Mouse (Mus musculus): ENCODE measurements around the gene Umodl1.

Gene Umodl1

DNA sequence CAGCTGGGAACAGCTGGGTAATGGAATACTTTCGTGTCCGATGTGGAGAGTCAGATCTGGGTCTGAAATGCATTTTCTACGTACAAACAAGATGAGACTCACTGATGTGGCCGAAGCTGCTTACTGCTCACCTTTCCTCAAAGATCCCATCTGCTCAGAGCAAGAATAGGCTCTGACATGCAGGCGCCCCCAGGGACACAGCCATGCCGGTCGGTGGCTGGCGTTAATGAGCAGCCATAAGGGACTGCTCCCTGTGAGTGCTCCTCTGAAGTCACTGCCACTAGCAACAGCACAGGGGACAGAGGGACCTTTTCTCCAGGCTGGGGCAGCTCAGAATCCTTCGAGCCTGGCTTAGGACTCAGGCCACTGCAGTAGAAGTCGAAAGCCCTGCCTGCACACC, at the start of gene Umodl1:
Gene Umodl1, plus strand, starts transcription at position 301 of the 400 bp plus-strand sequence.
- no peak for DNase-seq (ENCODE audit: low spot score)

GRCm38 (mm10) chr17:30907577-30907976, 46.9 kb upstream of the Umodl1 start:
- no peak for DNase-seq (ENCODE audit: low spot score)

DNA sequence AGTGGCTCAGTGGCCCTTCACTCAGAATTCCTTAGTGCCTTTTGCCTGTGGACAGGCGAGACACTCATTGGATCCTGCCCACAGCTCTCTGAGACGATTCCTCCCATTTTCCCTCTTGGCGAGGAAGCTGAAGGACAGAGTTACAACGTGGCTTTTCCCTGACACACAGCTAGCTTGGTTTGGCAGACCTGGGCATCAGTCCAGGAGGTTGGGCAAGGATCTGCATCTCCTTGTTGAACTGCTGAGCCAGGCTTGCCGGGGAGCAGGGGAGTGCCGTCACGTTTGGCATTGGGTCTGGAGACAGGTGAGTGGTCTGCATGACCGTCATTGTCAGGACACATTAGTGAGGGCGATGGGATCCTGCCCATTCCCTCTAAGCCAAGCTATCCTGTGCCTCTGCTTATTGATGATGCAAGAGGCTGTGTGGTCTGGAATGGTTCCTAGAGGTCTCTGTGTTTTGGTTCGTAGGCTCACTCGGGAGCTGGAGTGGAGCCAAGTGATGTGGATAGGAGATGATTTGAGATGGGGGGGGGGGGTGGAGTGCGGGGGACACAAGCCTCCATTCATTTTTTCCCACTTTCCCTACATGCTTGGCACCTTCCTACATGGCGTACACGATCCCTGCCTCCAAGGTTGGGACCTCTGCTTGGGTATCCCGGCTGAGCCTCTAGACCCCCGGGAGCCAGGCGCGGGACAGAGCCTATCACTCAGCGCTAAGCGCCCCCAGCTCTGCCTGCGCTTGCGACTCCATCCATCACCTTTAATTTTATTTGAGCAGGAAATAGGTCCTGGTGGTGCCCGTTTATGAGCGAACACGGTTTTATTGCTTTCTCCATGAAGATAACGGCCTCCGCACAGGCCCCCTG, 43.3 kb upstream of the Umodl1 start:
- DNase-seq (ENCODE audit: low spot score) = no peak

DNA sequence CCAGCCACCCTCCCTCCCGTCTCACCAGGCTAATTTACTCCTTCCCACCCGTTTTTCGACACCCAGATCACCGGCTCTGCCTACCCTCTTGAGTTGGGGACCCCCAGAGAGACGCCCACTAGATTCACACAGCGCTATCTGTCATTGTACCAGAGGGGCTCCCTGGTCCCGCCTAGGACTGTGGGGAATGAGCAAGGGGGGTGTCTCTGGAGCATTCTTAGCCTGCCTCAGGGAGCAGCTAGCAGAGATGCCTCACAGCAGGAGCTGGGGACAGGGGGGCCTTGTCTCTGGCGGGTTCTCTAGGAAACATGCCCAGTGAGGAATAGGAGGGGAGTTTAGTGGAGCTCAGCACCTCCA, 42.7 kb upstream of the Umodl1 start:
- DNase-seq (ENCODE audit: low spot score) = no peak

- DNase-seq (ENCODE audit: low spot score) = no peak
Observed at GRCm38 (mm10) chr17:30912536-30912935, 41.9 kb upstream of the Umodl1 start.

GRCm38 (mm10) chr17:30914264-30914663, 40.2 kb upstream of the Umodl1 start:
- no peak for DNase-seq (ENCODE audit: low spot score)

GRCm38 (mm10) chr17:30923566-30923965, 30.9 kb upstream of the Umodl1 start:
- DNase-seq (ENCODE audit: low spot score) = no peak

- DNase-seq (ENCODE audit: low spot score) = no peak
Observed at GRCm38 (mm10) chr17:30930827-30931226, 23.6 kb upstream of the Umodl1 start.

DNA sequence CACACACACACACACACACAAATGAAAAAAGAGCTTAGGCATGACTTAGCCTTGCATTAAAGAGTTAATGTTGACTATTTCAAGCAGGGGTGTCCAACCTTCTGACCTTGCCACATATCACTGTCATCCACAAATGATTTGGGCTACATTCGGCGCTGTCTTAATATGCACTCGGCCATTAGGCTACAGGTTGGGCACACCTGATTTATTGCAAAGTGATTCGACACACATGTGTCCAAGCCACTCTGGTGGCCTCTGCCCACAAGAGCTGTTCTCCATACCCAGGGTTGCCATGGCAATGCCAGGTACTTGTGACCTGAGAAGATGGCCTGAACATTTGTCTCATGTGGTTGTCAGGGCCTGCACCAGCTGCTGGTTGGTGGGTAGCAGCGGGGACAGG, 21.6 kb upstream of the Umodl1 start:
- no peak for DNase-seq (ENCODE audit: low spot score)

GRCm38 (mm10) chr17:30935301-30935700, 19.1 kb upstream of the Umodl1 start:
- no peak for DNase-seq (ENCODE audit: low spot score)

DNA sequence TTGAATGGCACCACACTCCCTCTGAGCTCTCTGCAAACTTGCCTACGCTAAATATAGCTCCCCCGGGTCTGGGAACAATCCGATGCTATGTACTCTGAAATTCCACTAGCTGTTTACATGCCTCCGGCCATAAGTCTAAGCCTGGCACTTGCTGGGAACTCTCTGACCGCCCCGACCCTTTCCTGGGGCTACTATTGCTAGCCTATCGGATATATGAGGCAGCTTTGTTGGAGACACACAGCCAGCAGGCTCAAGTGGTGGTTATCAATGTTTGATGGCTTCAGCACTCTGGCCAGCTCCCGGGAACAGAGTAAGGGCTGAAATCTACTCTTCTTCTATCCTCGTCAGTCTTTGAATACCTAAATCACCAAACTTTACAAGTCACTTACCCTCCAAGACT, 15.9 kb upstream of the Umodl1 start:
- no peak for DNase-seq (ENCODE audit: low spot score)

GRCm38 (mm10) chr17:30948382-30948781, 6.1 kb upstream of the Umodl1 start:
- no peak for DNase-seq (ENCODE audit: low spot score)

DNA sequence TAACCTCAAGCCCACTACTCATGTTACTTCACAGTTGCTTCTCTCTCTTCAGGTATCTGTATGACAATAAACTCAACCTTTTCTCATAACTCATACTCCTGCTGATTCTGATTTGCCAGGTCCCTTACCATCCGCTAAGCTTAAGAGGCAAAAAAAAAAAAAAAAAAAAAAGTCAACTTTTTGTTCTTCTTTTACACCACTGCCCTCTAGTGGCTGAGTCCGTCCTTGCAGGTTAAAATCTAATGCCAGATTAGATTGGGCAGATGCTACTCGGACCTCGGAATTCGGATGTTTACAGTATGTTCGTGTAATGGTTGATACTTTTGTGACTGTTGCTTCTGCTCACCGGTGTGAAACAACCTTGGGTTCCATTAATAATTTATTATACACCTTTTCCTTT, 3.7 kb upstream of the Umodl1 start:
- DNase-seq (ENCODE audit: low spot score) = no peak

GRCm38 (mm10) chr17:30951600-30951999, 2.8 kb upstream of the Umodl1 start:
- no peak for DNase-seq (ENCODE audit: low spot score)

- no peak for DNase-seq (ENCODE audit: low spot score)
Observed at GRCm38 (mm10) chr17:30961936-30962592, 7.6 kb downstream of the Umodl1 start.

- DNase-seq (ENCODE audit: low spot score) = no peak
Observed at GRCm38 (mm10) chr17:30962880-30963279, 8.4 kb downstream of the Umodl1 start.

- no peak for DNase-seq (ENCODE audit: low spot score)
Observed at GRCm38 (mm10) chr17:30969983-30970382, 15.5 kb downstream of the Umodl1 start.

GRCm38 (mm10) chr17:30971877-30972276, 17.4 kb downstream of the Umodl1 start:
- DNase-seq (ENCODE audit: low spot score) = no peak

- DNase-seq (ENCODE audit: low spot score) = no peak
Observed at GRCm38 (mm10) chr17:30973332-30973731, 18.9 kb downstream of the Umodl1 start.

GRCm38 (mm10) chr17:30977290-30977689, 22.9 kb downstream of the Umodl1 start:
- DNase-seq (ENCODE audit: low spot score) = no peak

- DNase-seq (ENCODE audit: low spot score) = no peak
Observed at GRCm38 (mm10) chr17:30978556-30978955, 24.1 kb downstream of the Umodl1 start.

DNA sequence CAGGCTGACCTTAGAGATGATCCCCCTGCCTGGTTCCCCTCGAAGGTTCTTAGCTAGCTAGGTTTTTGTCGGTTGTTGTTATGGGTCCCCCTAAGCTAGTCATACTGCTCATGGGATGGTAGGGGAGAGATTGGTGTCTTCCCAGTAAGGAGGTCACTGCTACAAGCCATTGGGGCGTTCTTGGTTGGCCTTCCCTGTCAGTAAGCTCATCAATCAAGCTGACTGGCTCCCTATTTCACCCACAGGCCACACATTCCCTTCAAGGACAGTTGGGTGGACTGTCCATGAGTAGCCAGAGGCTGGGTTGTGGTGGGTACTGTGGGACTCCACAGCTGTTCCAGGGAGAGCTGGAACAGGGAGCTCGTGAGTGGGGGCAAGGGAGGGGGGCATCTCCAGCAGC, 29.1 kb downstream of the Umodl1 start:
- DNase-seq (ENCODE audit: low spot score) = no peak

GRCm38 (mm10) chr17:30990254-30990653, 35.8 kb downstream of the Umodl1 start:
- DNase-seq (ENCODE audit: low spot score) = no peak

DNA sequence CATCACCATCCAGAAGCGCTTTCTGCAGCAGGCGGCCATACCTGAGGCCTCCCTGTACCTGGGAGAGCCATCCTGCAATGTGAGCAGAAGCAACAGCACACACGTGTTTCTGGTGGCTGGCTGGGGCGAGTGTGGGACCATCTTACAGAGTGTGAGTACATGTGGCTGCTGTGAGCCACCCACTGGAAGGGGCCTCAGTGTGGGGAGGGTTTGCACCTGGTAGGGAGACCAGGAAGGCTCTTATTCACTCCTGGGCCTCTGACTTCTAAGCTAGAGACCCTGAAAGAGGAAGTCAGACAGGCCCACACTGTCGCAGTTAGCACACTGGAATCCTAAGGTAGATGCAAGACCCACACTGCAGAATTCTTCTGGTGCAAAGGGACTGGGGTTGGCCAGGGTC, 41.9 kb downstream of the Umodl1 start:
- no peak for DNase-seq (ENCODE audit: low spot score)
